Comparison of ENCODE assay signal across 27 mouse cellular contexts in genomic region chr1:185951163-185951562, GRCm38 (mm10).
A peak's percentile ranks its signal among the peaks of the same experiment; 100 is the strongest.
DNase-seq lines count a peak whose midpoint lies in the region; ATAC-seq and TF ChIP-seq lines count a peak whose summit lies in the region.
"Had no signal": no experiment of that assay in that cellular context is flagged by ENCODE, and none has a peak within 500 bp of the region (broad histone marks: within the 10 kb centered on the region; RNA-seq: fewer than 3 reads in every experiment).

No protein-coding gene starts in this region.

- no peak overlapping the region for H3K9ac ChIP-seq in lung, embryonic 14.5 days
- H3K9ac ChIP-seq in intestine, embryonic 16.5 days (ENCODE audit: low read depth, low read length) = no peak overlapping the region
- H3K9ac ChIP-seq: embryonic facial prominence, embryonic 13.5 days; forebrain, embryonic 15.5 days; hindbrain, embryonic 15.5 days; kidney, embryonic 15.5 days; limb, embryonic 12.5 days; liver, embryonic 15.5 days had no signal

- no peaks in the 10 kb centered on the region for H3K27me3 ChIP-seq in lung, embryonic 14.5 days (ENCODE audit: insufficient read depth, low read length)
- no peaks in the 10 kb centered on the region for H3K27me3 ChIP-seq in intestine, embryonic 16.5 days (replicated peaks; ENCODE audit: control insufficient read depth, insufficient read depth, low read length)
- H3K27me3 ChIP-seq: embryonic facial prominence, embryonic 13.5 days; forebrain, embryonic 15.5 days; hindbrain, embryonic 15.5 days; kidney, embryonic 15.5 days; limb, embryonic 12.5 days; liver, embryonic 15.5 days had no signal

- no peak for TF ChIP-seq CTCF in layer of hippocampus, adult 2 months (conservative IDR thresholded peaks at IDR 0.05)
- TF ChIP-seq CTCF in lung, embryonic 14.5 days (IDR thresholded peaks at IDR 0.05; ENCODE audit: low read depth) = no peak

- no peak for ATAC-seq in lung, embryonic 14.5 days (ENCODE audit: insufficient read depth)
- ATAC-seq in intestine, embryonic 16.5 days = no peak
- ATAC-seq: forebrain, embryonic 15.5 days; inflammation-experienced regulatory T-cells, adult 6 months; midbrain, embryonic 16.5 days had no signal

- no peaks in the 10 kb centered on the region for H3K9me3 ChIP-seq in lung, embryonic 14.5 days (ENCODE audit: low read depth, low read length)
- H3K9me3 ChIP-seq in intestine, embryonic 16.5 days (ENCODE audit: control insufficient read depth, low read length) = no peaks in the 10 kb centered on the region
- H3K9me3 ChIP-seq: embryonic facial prominence, embryonic 13.5 days; forebrain, embryonic 10.5 days; forebrain, embryonic 15.5 days; hindbrain, embryonic 10.5 days; hindbrain, embryonic 15.5 days; kidney, embryonic 15.5 days; limb, embryonic 12.5 days; liver, embryonic 15.5 days; midbrain, embryonic 10.5 days had no signal

- no peaks in the 10 kb centered on the region for H3K36me3 ChIP-seq in lung, embryonic 14.5 days (ENCODE audit: insufficient read depth)
- H3K36me3 ChIP-seq in intestine, embryonic 16.5 days (ENCODE audit: control insufficient read depth, insufficient read depth, low read length) = no peaks in the 10 kb centered on the region
- H3K36me3 ChIP-seq: embryonic facial prominence, embryonic 13.5 days; forebrain, embryonic 10.5 days; forebrain, embryonic 15.5 days; hindbrain, embryonic 10.5 days; hindbrain, embryonic 15.5 days; kidney, embryonic 15.5 days; limb, embryonic 12.5 days; liver, embryonic 15.5 days; midbrain, embryonic 10.5 days had no signal

- H3K27ac ChIP-seq in layer of hippocampus, adult 2 months = no peak overlapping the region
- H3K27ac ChIP-seq in lung, embryonic 14.5 days (ENCODE audit: low read depth) = no peak overlapping the region
- no peak overlapping the region for H3K27ac ChIP-seq in intestine, embryonic 16.5 days (ENCODE audit: low read length)
- H3K27ac ChIP-seq: embryonic facial prominence, embryonic 13.5 days; forebrain, embryonic 10.5 days; forebrain, embryonic 15.5 days; hindbrain, embryonic 10.5 days; hindbrain, embryonic 15.5 days; kidney, embryonic 15.5 days; limb, embryonic 12.5 days; liver, embryonic 15.5 days; midbrain, embryonic 10.5 days had no signal

- no peaks in the 10 kb centered on the region for H3K4me1 ChIP-seq in lung, embryonic 14.5 days (ENCODE audit: insufficient read depth)
- H3K4me1 ChIP-seq in intestine, embryonic 16.5 days (ENCODE audit: control insufficient read depth, insufficient read depth, low read length) = no peaks in the 10 kb centered on the region
- H3K4me1 ChIP-seq: embryonic facial prominence, embryonic 13.5 days; forebrain, embryonic 10.5 days; forebrain, embryonic 15.5 days; hindbrain, embryonic 10.5 days; hindbrain, embryonic 15.5 days; kidney, embryonic 15.5 days; limb, embryonic 12.5 days; liver, embryonic 15.5 days; midbrain, embryonic 10.5 days had no signal

- WGBS in lung, embryonic 14.5 days = 36% methylated on average over 1 of the region's 1 CpGs
- 69% methylated on average over 1 of the region's 1 CpGs for WGBS in intestine, embryonic 16.5 days

- H3K4me2 ChIP-seq in lung, embryonic 14.5 days = no peak overlapping the region
- no peak overlapping the region for H3K4me2 ChIP-seq in intestine, embryonic 16.5 days (ENCODE audit: low read depth, low read length)
- H3K4me2 ChIP-seq: embryonic facial prominence, embryonic 13.5 days; forebrain, embryonic 15.5 days; hindbrain, embryonic 15.5 days; kidney, embryonic 15.5 days; limb, embryonic 12.5 days; liver, embryonic 15.5 days had no signal

- peak; percentile 13 to 23 for DNase-seq in layer of hippocampus, adult 2 months (ENCODE audit: low spot score in 2 of 2)
- DNase-seq in layer of hippocampus, postnatal 10 days (ENCODE audit: low spot score in 2 of 2) = no peak
- peak; percentile 42 for DNase-seq in lung, embryonic 14.5 days
- DNase-seq in lung, postnatal 10 days = no peak
- DNase-seq in right cerebral cortex, postnatal 36 days (ENCODE audit: low spot score in 2 of 2) = peak; percentile 6 to 9
- no peak for DNase-seq in right cerebral cortex, postnatal 25 days
- DNase-seq: adrenal gland, postnatal 25 days; cerebellum, adult 18-20 months; cerebellum, postnatal 10 days; heart, postnatal 14 days; kidney, adult 18-20 months; kidney, postnatal 25 days; spleen, adult 18-20 months; thymus, adult 18-20 months; thymus, postnatal 25 days had no signal

- no peak overlapping the region for H3K4me3 ChIP-seq in layer of hippocampus, adult 2 months
- H3K4me3 ChIP-seq in lung, embryonic 14.5 days (ENCODE audit: low read depth, low read length) = no peak overlapping the region
- no peak overlapping the region for H3K4me3 ChIP-seq in intestine, embryonic 16.5 days (ENCODE audit: low read length)
- H3K4me3 ChIP-seq: embryonic facial prominence, embryonic 13.5 days; forebrain, embryonic 10.5 days; forebrain, embryonic 15.5 days; hindbrain, embryonic 10.5 days; hindbrain, embryonic 15.5 days; kidney, embryonic 15.5 days; limb, embryonic 12.5 days; liver, embryonic 15.5 days; midbrain, embryonic 10.5 days had no signal

Comparison
In these comparisons a context has a peak if more than half of its experiments do, and no peak if none do; other contexts are left out.
1. DNase-seq: peak in layer of hippocampus, adult 2 months (2 of 2), lung, embryonic 14.5 days (single experiment) and right cerebral cortex, postnatal 36 days (2 of 2); none in layer of hippocampus, postnatal 10 days (0 of 2), lung, postnatal 10 days (single experiment) and right cerebral cortex, postnatal 25 days (single experiment).